Mouse (Mus musculus) cerebellum, postnatal 4 days (tissue): ENCODE results near the gene Ear14.
A peak's percentile ranks its signal among the peaks of the same experiment; 100 is the strongest.
"Not testable (repeated sequence)": the region's sequence is repeated elsewhere in the genome, so short reads cannot be mapped to it uniquely, and the experiment has no call there.

ENCODE experiments used
- DNase-seq, 2 experiments: peaks; one replicate each; pipeline ENCODE4 v3.0.0; 2022; ENCODE audit warnings: low spot score in 2 of 2, mixed read lengths in 1 of 2

Gene Ear14

DNA sequence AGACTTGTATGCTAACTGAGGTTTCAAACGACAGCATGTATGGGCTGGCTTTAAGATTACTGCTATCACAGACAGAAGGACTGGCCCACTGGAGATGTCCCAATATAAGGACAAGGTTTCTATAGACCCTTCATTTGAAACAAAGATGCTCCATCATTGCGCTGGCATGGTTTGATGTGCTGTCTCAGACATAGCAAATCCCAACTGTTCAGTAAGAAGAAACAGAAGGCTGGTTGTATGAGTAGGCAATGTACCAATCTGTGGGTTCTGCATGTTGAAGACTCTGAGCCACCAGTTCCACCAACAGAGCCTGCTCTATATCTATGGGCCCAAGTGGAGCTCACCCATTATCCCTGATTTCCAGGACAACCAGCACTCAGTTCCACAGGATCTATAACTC lies at the start of gene Ear14:
TSS of gene Ear14 (plus strand) at position 277 of the 400 bp plus-strand sequence.
- no peak for DNase-seq

DNA sequence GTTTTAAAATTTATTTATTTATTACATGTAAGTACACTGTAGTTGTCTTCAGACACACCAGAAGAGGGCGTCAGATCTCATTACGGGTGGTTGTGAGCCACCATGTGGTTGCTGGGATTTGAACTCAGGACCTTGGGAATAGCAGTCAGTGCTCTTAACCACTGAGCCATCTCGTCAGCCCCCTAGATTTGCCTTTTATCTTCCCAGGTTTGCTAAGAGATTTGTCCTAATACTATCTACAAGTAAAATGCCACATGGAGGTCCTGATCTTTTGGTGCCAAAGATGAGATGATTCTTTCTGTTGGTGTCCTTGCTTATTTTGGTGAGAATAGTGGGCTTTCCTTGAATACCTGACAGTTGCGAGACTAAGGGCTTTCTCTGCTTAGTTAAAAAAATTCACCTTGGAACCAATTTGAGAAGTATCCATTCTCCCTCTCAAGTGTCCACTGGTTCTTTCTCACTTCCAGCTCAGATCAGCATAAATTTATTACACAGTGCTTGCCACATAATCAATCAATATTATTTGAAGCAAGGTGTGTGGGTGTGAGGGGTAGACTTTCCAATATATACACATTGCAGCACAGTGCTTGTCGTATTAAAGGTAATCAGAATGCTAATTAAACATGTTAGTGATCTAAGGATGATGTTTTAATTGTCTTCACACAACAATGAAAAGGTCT lies 47.0 kb upstream of the Ear14 start:
- DNase-seq, result no peak

DNA sequence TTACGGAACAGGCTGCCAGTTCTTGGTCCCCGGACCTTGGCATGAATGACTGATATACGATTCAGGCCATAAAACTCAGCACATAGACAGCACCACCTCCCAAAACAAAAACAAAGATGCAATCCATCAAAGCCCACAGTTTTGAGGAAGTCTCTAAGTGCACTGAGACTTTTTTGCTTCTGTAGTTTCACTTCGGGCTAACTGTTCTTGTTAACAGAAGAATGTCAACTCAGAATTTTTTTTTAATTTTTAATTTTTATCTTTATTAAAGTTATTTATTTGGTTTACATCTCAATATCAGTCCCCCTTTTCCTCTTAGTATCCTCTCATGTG lies 46.5 kb upstream of the Ear14 start:
- no peak for DNase-seq

DNA sequence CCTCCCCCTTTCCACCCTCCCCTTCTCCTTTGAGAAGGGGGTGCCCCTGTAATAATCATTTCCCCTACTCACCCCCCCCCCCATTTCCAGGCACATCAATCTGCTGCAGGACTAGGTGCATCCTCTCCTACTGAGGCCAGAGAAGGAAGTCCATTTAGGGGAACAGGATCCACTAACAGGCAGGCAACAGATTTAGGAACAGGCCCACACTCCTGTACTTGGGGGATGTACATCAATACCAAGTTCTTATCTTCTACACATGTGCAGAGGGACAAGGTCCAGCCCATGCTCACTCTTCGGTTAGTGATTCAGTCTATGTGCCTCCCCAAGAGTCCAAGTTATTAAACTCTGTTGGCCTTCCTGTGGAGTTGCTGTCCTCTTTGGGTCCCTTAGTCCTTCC lies 46.1 kb upstream of the Ear14 start:
- DNase-seq, result no peak

DNA sequence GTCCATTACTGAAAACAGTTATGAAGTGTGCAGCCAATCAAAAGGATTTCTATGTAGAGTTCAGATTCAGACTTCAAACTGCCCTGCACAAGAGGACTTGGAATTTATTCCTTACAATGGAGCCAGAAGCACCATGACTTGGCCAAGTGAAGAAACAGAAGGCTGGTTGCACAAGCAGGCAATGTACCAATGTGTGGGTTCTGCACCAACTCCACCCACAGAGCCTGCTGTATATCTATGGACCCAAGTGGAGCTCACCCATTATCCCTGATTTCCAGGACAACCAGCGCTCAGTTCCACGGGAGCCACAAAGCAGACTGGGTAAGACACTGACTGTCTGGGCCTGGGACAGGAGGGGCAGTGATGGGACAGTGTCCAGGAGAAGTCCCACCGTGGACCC lies 41.2 kb upstream of the Ear14 start, which contains the start of gene Rnase2b:
TSS of gene Rnase2b (plus strand) at position 285 of the 400 bp plus-strand sequence.
- DNase-seq, result not testable (repeated sequence)

DNA sequence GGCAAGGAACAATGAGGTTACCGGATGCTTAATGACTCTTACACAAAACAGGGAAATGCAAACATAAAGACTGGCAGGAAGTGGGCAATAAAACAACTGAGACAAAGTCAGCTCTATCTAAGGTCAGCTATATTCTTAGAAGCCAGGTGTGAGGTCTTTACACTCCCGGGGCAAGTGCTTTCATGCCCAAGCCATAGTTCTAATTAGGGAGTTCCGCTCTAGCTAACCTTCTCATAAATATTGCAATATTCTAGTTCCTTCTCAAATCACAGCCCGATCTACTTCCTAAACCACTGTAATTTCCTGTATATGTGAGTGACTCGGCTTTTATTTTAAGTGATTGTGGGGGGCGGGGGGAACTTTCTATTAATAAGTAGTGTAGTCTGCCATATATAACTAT lies 39.9 kb upstream of the Ear14 start:
- DNase-seq, result not testable (repeated sequence)

DNA sequence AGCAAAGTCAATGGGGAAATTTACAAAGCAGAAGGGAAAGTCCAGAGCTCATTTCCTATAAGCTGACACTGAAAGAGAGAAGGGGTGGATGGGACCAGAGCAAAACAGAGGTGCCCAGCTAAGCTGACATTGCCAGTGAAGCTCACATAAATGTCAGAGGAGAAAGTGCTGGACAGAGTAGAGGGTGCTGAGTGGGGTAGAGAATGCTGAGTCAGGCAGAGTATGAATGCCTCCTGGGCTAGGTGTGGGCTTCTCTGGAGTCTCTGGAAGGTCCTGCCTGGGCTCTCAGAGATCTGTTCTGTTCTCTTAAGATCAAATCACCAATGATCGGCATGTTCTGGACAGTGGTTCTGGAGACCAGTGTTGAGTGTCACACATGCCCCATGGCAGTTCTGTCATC lies 37.8 kb upstream of the Ear14 start:
- DNase-seq, result no peak

DNA sequence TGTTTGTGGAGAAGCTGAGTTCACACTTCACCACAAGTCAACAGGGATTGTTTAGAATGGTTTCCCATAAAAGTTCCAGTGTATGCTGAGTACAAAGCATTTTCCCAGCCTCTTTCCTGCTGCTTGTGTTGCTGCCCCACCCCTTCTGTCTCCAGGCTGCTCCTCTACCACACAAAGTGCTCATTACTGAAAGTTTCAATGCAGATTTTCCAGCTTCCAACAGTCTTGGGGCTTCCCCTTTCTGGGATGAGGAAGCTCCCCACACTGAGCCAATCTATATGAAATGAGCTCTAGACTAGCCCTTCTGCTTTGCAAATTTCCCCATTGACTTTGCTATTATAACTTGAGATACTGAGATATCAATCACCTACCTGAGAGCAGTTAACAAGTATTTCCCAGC lies 37.1 kb upstream of the Ear14 start:
- no peak for DNase-seq

DNA sequence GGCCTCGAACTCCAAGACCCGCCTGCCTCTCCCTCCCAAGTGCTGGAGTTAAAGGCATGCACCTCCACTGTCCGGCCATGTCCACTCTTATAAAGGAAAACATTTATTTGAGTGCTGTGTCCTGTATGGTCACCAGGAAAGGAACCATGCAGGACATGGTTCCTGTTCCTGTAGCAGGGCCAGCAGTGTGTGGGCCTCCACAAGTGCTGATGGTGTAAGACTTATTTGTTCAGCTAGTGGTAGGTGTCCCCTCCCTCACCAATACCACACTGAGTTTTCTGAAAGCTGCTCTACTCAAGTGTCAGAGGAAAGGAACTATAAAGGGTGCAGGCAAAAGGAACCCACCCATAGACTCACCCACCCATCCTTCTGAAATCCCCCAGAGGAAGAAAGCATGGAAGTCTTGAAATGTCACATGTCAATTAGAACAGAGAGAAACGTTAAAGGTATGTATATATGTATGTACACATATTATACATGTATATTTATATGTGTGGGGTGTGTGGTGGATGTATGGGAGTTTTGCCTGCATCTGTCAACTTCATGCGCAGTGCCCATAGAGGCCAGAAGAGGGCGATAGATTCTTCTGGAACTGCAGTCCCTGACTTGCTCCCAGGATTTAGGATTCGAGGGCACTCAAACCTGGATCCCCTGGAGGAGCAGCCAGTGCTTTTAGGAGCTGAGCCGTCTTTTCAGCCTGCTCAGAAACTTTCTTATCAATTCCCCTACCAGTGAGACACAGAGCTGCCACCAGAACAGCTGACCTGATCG lies 30.9 kb upstream of the Ear14 start:
- DNase-seq, result peak in 1 of 2 experiments; percentile 42

DNA sequence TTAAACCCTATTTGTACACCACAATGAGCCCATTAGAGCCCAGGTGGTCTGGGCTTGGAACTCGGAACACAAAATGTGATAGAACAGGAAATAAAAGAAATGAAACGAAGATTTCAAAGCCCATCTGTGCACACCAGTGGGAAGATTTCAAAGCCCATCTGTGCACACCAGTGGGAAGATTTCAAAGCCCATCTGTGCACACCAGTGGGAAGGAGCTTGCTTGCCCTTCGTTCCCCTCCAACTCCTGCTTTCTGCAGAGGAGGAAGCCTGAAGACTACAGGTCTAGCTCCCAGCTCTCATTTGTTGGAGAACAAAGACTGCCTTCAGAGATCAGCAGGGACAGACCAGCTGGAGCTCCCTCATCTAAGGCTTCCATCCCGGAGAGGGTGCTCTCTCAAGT lies 30.2 kb upstream of the Ear14 start:
- not testable (repeated sequence) for DNase-seq

DNA sequence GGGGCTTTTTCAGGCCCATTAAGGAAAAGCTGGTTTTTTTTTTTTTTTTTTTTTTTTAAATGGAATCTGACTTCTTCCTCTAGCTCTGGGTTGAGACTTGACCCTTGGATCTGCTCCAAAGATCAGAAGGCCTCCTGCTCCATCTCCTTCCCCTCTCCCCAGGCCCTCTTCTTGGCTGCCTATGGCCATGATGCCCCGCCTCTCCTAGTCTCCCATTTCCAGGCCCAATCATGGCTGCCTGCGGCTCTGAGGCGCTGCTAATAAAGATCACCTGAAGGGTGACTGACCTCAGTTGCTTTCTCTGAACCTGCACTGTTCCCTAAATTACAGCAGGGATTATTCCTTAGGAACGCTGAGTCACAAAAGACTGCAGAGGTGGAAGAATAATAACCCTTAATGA lies 29.3 kb upstream of the Ear14 start:
- DNase-seq, result no peak

DNA sequence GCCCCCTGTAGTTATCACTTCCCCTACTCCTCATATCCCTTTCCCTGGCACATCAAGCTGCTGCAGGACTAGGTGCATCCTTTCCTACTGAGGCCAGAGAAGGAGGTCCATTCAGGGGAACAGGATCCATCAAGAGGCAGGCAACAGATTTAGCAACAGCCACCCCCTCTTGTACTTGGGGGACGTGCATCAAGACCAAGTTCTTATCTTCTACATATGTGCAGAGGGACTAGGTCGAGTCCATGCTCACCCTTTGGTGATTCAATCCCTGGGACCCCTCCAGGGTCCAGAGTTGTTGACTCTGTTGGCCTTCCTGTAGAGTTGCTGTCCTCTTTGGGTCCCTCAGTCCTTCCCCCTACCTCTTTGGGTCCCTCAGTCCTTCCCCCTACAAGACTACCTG lies 22.1 kb upstream of the Ear14 start:
- DNase-seq, result not testable (repeated sequence)

DNA sequence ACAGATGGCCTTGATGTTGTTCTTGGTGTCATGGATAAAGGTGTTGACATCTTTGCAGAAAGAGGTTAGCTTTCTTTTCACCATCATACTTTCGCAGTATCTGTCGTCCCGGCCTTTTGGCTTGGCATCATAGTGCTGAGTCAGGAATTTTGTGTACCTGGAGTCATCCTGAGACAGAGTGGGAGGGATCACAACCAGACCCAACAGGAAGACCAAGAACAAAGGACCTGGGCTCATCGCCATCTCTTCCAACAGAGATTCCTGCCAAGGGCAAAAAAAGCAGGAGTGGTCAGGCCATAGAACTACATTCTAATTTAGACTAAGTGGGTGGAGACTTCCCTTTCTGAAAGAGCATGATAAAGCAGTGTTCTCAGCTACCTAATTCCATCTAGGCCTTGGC lies 7.5 kb upstream of the Ear14 start:
- DNase-seq, result no peak

DNA sequence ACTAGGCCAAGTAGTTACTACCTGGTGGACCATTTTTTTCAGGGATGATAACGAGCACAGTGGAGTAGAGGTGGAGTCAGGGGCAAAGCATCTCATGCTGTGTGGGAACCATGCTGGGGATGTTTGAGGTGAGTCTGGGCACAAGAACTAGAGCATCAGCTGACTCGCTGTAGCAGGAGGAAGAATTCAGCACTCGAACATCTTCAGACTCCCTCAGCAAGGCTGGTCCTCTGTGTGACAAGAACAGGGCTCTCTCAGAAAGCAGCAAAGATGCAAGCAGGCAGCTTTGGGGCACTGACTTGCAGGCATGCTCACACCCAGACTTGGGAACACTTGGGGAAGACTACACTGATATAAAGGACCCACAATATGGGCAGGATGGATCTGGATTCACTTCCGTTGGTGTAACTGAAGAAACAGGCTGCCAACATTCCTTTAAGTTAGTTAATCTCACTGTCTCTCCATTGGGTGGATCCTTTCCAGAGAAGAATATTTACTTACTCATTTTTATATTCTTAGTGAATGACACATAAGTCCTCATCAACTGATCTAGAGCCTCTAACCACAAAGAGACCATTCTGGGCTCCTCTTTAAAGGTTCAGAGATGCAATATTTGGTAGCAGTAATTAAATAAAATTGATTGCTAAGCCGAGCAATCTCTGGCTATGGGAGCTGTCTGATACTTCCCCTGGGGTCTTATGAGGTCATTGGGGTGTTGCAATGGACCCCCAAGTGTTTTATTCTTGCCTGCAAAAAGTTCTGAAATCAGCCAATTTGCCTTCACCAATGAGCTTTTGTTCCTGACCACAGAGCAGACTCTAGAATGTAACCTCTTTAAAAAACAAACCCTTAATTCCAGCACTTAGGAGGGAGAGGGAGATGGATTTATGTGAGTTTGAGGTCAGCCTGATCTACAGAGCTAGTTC lies 3.8 kb upstream of the Ear14 start, which contains the start of gene Ang2:
TSS of gene Ang2 (minus strand) at position 51 of the 926 bp plus-strand sequence.
- no peak for DNase-seq

DNA sequence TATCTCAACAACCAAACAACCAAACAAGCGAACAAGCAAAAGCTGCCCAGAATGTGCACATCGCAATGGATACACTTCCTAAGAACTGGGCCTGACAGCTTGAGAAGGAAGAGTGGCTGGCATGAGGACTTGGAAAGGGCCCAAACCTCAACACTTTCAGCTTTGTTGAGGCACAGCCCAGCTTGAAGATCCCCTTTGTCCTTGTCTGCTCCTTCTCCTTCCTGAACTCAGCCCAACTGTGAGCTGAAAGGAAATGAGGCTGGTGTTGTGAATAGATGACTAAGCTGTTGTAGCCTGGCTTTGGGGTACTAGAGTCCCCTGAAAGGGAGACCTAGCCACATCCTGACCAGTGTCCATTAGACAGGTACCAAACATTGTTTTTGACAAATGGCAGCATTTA lies 3.1 kb upstream of the Ear14 start:
- DNase-seq, result no peak

DNA sequence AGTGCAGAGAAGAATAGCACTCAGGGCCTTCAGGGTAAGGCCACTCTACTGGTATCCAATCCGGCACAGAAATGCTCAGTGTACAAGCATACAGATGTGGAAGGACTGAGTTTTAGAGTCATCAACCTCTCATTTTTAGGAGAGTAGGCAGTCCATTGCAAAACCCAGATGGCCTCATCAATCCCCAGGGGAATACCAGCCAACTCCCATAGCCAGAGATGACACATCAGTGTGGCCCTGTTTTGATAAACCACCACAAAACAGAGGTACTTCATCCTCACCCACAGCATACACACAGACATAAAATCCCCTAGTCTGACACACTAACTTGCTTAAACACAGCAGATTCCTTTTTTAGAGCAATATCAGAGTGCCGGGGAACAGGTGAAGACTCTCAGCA lies 2.7 kb upstream of the Ear14 start:
- DNase-seq, result no peak

DNA sequence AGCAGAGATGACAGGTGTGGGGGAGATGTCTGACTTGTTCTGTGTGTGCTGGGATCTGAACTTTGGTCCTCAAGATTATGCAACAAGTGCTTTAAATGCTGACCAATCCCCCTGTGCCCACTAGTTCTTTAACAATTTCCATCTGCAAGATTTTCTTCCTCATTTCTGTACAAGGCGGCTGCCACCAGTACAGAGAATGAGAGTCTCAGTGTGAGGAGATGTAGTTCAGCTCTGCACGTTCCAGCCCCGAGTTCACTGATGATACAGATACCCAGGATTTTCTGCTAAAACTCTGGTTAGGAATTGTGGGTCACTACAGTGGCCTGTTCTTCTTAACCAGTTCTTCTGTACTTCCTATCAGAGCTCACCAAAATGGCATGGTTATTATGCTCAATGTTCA lies 16.9 kb downstream of the Ear14 start:
- not testable (repeated sequence) for DNase-seq

DNA sequence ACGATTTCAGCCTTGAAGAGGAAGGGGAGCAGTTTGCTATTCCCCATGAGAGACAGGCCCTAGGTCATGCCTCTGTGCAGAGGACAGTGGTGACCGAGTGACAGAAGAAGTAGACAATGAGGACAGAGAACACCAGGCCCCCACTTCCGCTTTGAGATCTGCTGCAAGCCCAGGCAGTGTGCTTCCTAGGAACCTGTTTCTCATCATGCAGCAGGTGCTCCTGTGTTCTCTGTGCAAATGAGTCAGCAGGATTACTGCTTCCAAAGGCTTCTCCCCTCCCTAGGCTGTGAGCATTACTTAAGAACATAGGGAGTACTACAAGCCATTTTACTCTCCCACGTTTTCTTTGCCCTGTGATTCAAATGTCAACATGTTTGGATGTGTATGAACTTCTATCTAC lies 26.5 kb downstream of the Ear14 start:
- DNase-seq, result not testable (repeated sequence)

DNA sequence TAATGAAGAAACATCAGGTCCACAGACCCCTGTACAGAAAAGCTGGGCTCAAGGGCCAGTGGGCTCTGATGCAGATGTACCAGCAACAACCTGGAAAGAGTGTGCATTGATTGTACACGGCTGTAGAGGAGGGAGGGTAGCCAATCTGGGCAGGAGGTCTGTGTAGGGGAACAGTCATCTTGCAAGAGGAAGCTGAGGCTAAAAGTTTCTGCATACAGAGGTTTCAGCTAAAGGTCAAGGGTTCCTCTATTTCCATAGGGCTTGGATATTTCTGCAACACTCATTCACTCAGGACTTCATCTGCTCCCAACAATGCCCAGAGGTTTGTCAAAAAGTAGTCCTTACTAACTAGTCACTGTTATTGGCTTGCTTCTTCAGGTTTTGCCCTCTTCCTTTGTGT lies 34.3 kb downstream of the Ear14 start:
- not testable (repeated sequence) for DNase-seq

DNA sequence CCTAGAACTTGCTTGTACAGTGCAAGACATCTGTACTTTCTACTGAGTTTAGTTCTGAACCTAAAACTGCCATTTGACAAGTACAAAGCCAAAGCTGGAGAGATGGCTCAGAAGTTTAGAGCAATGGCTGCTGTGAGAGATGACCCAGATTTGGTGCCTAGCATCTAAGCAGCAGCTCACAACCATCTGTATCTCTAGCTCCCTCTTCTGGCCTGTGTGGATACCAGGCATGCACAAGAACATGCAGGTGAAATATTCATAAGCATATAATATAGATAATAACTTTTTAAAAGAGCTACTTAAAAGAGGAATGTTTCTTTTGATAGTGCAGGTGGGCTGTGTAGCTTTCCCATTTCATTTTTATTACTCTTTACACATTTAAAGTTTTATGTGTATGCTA lies 37.7 kb downstream of the Ear14 start:
- DNase-seq, result peak in 1 of 2 experiments; percentile 23

DNA sequence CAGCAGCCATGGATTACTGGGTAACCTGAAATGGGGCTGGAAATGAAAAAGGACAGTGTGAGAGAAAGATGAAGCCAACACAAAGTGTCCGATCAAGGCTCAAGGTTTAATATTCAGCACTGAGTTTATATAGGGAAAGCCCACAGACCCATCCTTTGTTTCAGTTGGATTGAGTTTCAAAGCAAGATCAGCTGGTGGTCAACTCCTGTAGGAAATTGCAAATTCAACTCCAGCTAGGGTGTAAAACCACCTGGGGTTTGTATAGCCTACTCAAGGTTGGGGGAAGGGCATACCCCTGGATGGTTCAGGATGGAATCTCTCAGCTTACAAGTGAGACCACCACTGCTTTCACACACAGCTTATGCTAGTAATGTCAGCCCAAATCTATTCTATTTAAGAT lies 44.5 kb downstream of the Ear14 start:
- DNase-seq, result no peak

DNA sequence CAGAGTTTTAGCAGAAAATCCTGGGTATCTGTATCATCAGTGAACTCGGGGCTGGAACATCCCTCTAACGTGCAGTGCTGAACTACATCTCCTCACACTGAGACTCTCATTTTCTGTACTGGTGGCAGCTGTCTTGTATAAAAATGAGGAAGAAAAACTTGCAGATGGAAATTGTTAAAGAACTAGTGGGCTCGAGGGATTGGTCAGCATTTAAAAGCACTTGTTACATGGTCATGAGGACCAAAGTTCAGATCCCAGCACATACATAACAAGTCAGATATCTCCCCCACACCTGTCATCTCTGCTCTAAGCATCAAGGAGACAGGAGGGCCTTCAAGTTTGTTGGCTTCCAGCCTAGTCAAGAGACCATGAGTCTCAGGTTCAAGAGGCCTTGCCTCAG lies 47.2 kb downstream of the Ear14 start:
- no peak for DNase-seq
